Mouse (Mus musculus): Measurements from ENCODE around the gene Spns3. TPM values are rescaled to one million over a fixed set of nuclear protein-coding genes. Genes with fewer than 3 reads are reported as not detected.

Spns3 gene
- polyA plus RNA-seq, 1 experiment, result 0.68 TPM

GRCm38 (mm10) chr11:72446311-72447105 lies 103.8 kb downstream of the Spns3 start:
- peak; percentile 78 for TF ChIP-seq CTCF (IDR thresholded peaks at IDR 0.05; ENCODE audit: low read depth, low read length)
- no peak for TF ChIP-seq POLR2A (IDR thresholded peaks at IDR 0.05; ENCODE audit: borderline replicate concordance, low read depth, low read length)
- Histone ChIP-seq H3K27ac (ENCODE audit: insufficient read depth, low read depth, low read length) (no peak overlapping the region), H3K4me3 (ENCODE audit: insufficient read depth, low read length) (no peak overlapping the region), H3K4me1 (ENCODE audit: control insufficient read depth, insufficient read depth, low read length) (peaks cover 8% of the 10 kb centered on the region)

Other genes starting within 250 kb of the Spns3 start
- 135 and 148 TPM in 2 replicates for gene Xaf1, start 248.9 kb downstream of the Spns3 start, polyA plus RNA-seq (2012; ENCODE audit: insufficient read depth, insufficient read length, missing spikeins)
- 0.47 TPM in 1 of 2 replicates, not detected in the other for gene Fbxo39, start 236.1 kb downstream of the Spns3 start, polyA plus RNA-seq (2012; ENCODE audit: insufficient read depth, insufficient read length, missing spikeins)
- gene Tekt1, start 188.1 kb downstream of the Spns3 start, polyA plus RNA-seq (2012; ENCODE audit: insufficient read depth, insufficient read length, missing spikeins), result not detected in 2 replicates
- not detected in 2 replicates for gene Smtnl2, start 138.8 kb downstream of the Spns3 start, polyA plus RNA-seq (2012; ENCODE audit: insufficient read depth, insufficient read length, missing spikeins)
- gene Ggt6, start 115.0 kb downstream of the Spns3 start, polyA plus RNA-seq (2012; ENCODE audit: insufficient read depth, insufficient read length, missing spikeins), result not detected in 2 replicates
- 30.6 and 35.7 TPM in 2 replicates for gene Mybbp1a, start 109.2 kb downstream of the Spns3 start, polyA plus RNA-seq (2012; ENCODE audit: insufficient read depth, insufficient read length, missing spikeins)
- not detected in 2 replicates for gene Spns2, start 60.6 kb downstream of the Spns3 start, polyA plus RNA-seq (2012; ENCODE audit: insufficient read depth, insufficient read length, missing spikeins)
- 20.2 and 24.1 TPM in 2 replicates for gene Ube2g1, start 56.8 kb upstream of the Spns3 start, polyA plus RNA-seq (2012; ENCODE audit: insufficient read depth, insufficient read length, missing spikeins)
- gene Ankfy1, start 139.5 kb upstream of the Spns3 start, polyA plus RNA-seq (2012; ENCODE audit: insufficient read depth, insufficient read length, missing spikeins), result 71.9 and 78.6 TPM in 2 replicates
- 10.7 and 11.2 TPM in 2 replicates for gene Cyb5d2, start 245.6 kb upstream of the Spns3 start, polyA plus RNA-seq (2012; ENCODE audit: insufficient read depth, insufficient read length, missing spikeins)
- 25.8 TPM in 2 replicates for gene Zzef1, start 245.7 kb upstream of the Spns3 start, polyA plus RNA-seq (2012; ENCODE audit: insufficient read depth, insufficient read length, missing spikeins)

Measured in bone marrow macrophage, adult 2 months (primary cell).